Mouse (Mus musculus) liver, adult 2 months (tissue): ENCODE results near the gene Ppp1cc.

Experiments used
- CTCF ChIP-seq: fragments of 200-500 bp; IDR thresholded peaks from 2 replicates; pipeline ENCODE4 v1.5.1; 2011; ENCODE audit warnings: low read depth, low read length, control low read depth
- POLR2A ChIP-seq: fragments of 200-500 bp; IDR thresholded peaks from 2 replicates; pipeline ENCODE4 v1.6.1; 2011; ENCODE audit warnings: low read length, control low read depth; ENCODE audit not compliant: insufficient read depth; ENCODE audit errors: extremely low read depth

GRCm38 (mm10) chr5:122148107-122148506 is 10.0 kb upstream of the Ppp1cc start:
- TF ChIP-seq CTCF = no peak
- TF ChIP-seq POLR2A = no peak
